Mouse (Mus musculus) frontal cortex, postnatal 25 days (tissue): ENCODE data around the gene Wnt7b.
A peak's percentile ranks its signal among the peaks of the same experiment; 100 is the strongest.

ENCODE experiments used
- DNase-seq, 2 experiments: peaks; one replicate each; pipeline ENCODE4 v3.0.0; 2022; ENCODE audit warnings: low spot score in 2 of 2

The Wnt7b gene

DNA sequence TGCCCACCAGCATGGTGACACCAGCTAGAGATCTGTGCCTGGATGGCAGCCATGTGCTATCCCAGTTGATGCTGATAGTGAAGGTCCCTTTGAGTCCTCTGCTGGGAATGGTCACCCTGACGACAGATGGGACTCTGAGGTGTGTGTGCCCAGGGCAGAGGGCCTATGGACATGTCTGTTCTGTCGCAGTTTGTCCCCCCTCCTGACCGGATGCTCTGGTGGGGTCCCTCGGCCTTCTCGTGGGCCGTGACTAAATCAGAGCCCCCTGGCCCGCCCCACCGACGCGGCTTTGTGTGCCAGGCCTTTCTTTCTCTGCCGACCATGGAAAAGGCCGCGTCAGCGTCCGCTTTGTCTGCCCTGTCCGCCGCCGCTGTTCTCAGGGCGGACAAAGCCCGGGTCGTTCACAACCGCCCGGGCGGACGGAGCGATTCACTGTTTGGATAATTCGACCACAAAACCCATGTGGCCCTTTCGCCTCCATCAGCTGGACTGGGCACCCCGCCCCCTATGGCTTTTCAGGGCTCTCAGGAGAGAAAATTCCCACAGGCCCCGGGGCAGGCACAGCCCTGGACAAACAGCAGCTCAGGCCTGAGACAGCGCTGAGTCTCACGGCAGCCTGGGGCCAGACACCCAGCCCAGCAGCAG lies 74.8 kb downstream of the Wnt7b start:
- DNase-seq, result no peak

DNA sequence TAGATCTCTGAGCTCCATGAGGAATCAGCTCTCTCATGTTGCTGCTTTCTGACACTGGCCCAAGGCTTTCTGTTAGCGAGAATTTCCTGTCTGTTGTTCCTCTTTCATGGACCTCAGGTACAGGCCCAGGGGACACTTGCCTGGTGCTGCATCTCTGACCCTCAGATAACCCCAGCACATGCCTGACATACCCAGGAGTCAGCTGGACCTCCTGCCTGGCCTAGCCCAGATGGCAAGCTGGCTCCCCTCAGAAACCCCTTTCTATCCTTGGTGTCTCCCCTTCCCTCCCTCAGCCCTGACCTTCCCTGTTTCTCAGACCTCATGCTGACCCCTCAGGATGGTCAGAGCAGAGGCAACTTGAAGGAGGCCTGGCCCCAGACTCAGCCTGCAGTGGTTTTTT lies 75.6 kb downstream of the Wnt7b start:
- DNase-seq, result no peak

DNA sequence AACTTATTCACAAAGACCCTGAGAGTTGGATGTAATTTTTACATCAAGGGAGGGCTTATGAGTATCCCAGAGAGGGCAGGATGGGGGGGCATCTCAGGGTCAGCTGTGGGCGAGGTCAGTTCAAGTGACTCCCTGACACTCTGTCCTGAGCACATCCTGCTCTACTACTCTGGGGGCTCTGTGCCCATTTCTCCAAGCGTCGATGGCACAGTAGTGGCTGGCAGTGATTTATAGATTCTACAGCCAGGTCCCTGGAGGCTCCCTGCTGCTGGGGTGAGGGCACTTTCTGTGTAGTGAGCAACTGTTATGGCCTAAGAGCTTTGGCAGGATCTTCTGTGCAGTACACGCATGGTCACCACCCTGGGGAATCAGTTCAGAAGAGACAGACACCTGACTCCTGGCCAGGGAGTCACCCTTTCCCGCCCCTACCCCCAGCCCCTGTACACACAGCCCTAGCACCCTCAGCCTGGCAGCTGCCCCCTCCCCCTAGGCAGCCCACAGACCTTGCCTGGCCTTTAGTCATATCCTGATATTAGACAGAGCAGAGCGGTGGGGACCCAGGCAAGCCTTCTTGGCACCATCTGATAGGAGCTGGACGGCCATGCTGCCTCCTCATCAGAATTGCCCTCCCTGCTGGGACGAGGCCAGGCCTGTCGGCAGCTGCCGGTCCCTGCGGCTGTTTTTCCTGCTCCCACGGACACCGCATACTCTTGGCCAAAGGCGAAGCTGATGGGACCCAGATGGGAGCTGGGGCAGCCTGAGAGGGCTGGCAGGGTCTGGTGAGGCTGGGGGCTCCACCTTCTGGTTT lies 77.0 kb downstream of the Wnt7b start:
- no peak for DNase-seq

DNA sequence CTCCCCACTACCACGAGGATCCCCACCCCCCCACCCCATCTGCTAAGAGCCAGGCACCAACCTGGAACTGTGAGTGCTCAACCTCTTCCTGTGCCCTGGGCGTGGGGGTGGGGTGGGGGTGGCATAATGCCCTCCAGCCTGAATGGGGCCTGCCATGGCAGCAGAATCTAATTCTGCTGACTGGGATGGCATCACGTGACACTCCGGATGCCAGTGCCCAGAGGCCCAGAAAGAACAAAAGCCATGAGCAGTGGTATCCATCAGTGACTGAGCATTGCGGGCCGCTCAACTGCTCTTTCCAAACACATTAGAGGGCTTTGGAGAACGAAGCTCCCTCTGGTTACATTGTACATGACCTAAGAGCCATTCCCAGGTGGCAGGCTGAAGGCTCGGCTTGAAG lies 79.1 kb downstream of the Wnt7b start, which contains the start of gene 7530416G11Rik:
Gene 7530416G11Rik (minus strand): TSS at position 101 of the 400 bp plus-strand sequence.
- no peak for DNase-seq

DNA sequence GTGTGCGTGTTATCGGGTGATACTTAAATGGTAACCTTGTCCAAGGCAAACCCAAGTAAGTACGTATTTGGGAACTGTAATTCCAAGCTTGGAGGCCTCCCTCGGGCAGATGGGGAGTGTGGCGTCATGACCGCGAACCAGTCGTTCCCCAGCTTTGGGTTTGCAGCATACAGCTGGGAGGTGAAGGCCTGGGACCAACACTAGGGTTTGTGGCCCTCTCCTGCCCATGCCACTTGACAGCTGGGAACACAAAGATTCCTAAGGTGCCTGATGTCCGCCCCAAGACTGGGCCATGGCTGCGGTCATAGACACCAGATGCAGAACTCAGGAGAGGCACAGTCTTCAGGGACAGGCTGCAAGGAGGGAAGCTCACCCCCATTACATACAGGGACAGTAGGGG lies 82.0 kb downstream of the Wnt7b start:
- no peak for DNase-seq

DNA sequence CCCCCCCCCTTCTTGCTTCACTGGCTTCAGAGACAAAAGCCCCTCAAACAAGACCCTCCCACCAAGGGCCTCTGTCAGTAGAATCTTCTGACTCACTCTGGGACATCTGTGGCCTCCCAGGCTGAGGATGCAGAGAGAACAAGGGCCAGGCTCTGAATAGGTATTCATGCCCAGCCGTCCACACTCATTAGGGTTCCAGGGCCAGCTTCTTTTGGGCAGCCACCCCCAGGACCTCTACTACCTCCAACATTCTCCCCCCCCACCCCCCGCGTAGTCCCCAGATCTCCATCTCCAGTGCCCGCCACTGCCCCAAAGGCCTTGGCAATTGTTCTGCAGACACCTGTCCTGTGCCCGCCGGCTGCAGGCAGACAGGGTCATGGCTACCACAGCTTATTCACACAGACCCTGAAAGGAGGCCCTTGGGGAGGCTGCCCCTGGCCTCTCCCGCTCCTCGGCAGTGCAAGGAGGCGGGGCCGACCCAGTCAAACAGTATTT lies 84.2 kb downstream of the Wnt7b start:
- DNase-seq, result no peak

DNA sequence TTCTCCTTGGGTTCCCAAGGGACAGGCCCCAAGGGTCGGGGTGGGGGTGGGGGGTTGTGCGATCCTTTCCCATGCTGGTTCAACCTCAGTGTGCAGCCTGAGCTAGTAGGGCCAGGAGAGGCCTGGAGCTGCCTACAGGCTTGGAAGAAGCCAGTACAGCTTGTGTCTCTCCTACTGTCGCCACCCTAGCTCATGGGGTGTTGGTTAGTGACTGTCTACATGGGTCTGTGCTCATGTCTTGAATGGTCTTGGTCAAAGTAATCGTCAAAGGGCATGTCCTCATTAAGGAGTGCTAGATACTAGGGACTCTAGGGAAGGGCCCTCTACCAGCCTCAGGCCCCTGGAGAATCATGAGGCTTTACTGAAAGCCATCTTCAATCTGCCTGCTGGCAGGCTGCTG lies 84.7 kb downstream of the Wnt7b start:
- DNase-seq, result no peak

DNA sequence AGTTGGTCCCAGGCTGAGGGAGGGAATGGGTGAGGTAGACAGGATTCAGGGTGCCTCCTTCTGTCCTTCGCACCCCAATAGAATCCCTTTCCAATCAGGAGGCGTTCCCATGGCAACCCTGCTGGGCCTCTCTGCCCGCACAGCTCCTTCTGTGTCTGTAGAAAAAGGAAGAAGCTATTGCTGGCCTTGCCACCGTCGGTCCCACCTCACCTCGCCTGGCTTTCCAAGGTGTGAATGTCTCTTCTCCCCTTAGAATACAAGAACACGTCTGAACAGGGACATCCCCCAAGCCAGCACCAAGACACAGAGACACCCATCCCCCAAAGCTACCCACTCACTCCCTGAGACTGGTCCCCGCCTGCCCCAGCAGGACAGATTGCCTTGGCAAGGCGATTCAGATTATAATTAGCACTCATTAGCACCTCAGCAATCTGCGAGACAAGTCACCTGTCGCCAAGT lies 88.1 kb downstream of the Wnt7b start:
- DNase-seq, result peak; percentile 45 to 46

DNA sequence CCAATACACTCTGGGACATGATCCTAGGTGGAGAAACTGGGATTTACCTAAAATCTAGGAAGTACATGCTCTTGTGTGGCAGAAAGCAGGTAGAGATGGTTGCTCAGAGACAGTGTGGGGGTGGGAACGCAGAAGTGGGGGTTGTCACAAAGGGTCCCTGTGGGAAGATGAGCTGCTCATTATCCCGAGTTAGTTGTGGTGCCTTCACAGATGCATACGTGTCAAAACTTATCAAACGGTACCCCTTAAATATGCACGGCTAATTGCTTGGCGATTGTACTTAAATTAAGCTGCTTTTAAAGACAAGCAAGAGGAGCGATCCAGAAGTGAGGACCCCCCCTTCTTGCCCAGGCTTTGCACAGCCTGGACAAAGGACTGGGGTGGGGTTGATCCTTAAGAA lies 92.5 kb downstream of the Wnt7b start:
- no peak for DNase-seq

DNA sequence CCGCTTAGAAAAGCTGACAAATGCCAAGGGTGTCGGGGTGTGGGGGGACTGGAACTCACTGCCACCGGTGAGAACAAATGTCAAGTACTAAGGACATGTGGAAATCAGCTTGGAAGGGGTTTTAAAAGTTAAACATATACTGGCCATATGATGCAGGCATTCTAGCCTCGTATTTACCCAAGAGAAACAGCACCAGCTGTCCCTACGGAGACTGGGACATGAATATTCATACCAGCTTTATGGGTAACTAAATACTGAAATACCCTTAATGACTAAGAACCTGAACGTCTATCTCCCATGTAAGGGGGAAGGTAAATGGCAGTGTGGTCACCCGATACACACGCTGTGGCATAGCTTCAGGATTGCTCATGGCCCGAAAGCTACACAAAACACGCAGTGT lies 93.4 kb downstream of the Wnt7b start:
- no peak for DNase-seq
